Mouse (Mus musculus): ENCODE measurements at regions not wholly inside any gene's neighbourhood (a gene's known extent, or its start where the extent isn't known, plus 50 kb on each side); places are given as distances from the start of the nearest gene placed in this dataset.

DNA sequence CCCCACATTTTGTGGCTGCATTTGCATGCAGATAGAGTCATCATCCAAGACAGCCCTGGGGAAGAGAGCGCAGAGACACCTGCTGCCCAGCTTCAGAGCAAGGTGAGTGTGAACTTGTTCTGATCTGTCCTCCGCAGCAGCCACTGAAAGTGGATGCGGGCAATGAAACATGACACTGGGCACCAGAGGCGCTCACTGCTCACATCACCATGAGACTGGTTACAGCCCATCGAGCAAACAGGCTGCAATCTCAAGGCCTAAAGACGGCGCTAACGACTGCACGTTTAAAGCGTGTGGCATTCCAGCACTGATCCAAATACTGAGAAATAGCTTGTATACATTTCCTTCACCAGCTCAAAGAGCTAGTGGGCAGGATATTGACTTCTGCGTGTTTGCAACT is 65.8 kb downstream of the Barhl2 start:
- intact Hi-C loops (cut with DNase I), result no loop called here
- no peak for DNase-seq (ENCODE audit: low spot score)

GRCm38 (mm10) chr5:106386621-106387020 is 71.3 kb downstream of the Barhl2 start:
- no peak for DNase-seq (ENCODE audit: low spot score)
- intact Hi-C loops (cut with DNase I), result no loop called here

DNA sequence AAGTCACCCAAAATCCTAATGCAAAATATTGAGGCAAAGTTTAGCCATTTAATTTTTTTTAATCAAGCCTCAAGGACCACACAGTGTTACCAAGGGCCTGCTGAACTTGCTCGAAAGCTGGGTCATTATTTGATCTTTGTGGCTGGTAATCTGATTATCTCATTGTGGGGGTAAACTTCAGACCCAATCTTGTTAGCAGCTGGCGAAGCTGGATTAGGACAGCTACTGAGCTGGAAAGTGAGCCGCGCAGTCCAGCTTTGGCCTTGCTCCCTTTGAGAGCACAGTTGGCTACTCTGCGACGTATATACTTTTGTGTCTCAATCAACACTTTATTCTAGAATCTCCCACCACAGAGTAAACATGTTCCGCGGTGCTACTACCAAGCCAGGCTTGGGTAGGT is 72.1 kb downstream of the Barhl2 start:
- intact Hi-C loops (cut with DNase I), result no loop called here
- no peak for DNase-seq (ENCODE audit: low spot score)

DNA sequence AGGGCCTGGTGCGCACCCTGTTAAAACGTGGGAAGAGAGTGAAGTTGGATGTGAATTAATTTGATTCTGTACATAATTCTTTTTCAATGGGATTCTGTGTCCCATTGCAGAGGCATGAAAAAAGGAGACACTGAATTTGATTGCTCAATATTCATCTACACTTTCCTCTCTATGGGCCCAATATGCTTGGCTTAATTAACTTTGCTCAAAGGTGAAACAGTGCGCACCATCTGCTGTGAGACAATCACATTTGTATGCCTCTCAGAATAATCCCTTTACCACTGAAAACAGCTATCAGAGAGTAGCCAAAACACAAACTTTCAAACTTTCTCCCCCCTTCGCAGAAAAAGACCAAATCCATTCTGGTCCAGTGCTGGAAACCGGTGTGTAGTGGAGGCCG is 72.7 kb downstream of the Barhl2 start:
- intact Hi-C loops (cut with DNase I), result no loop called here
- DNase-seq (ENCODE audit: low spot score), result no peak

- intact Hi-C loops (cut with DNase I), result no loop called here
- DNase-seq (ENCODE audit: low spot score), result no peak
Observed at GRCm38 (mm10) chr5:106384138-106384770, 73.7 kb downstream of the Barhl2 start.

GRCm38 (mm10) chr5:106381919-106382318 is 76.0 kb downstream of the Barhl2 start:
- intact Hi-C loops (cut with DNase I), result no loop called here
- no peak for DNase-seq (ENCODE audit: low spot score)

- intact Hi-C loops (cut with DNase I), result no loop called here
- no peak for DNase-seq (ENCODE audit: low spot score)
Observed at GRCm38 (mm10) chr5:106380631-106381285, 77.2 kb downstream of the Barhl2 start.

GRCm38 (mm10) chr5:106376781-106377525 is 81.0 kb downstream of the Barhl2 start:
- no peak for DNase-seq (ENCODE audit: low spot score)
- intact Hi-C loops (cut with DNase I), result no loop called here

DNA sequence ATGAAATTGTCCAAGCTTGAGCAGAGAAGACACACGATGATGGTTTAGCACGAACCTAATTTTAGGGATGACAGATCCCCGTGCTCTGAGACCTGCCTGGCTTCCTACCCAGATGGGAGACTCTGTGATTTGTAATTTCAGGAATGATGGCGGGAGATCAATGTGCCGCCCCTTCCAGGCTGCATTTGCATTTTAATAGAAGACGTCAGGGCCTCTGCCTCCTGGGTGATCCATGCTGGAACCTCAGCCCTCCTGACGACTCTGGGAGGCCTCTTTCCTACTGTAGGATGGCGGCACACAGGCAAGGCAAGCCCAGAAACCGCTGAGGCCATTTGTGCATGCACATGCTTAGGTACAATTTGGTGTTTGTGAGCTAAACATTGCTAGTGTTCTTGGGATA is 90.1 kb downstream of the Barhl2 start:
- no peak for DNase-seq (ENCODE audit: low spot score)
- intact Hi-C loops (cut with DNase I), result loop anchor here (5.0 kb wide), 2 partner anchors 279 to 434 kb away; no protein-coding TSS in a partner anchor

GRCm38 (mm10) chr5:106367312-106367711 is 90.7 kb downstream of the Barhl2 start:
- no peak for DNase-seq (ENCODE audit: low spot score)
- intact Hi-C loops (cut with DNase I), result loop anchor here (5.0 kb wide), 2 partner anchors 280 to 435 kb away; no protein-coding TSS in a partner anchor

DNA sequence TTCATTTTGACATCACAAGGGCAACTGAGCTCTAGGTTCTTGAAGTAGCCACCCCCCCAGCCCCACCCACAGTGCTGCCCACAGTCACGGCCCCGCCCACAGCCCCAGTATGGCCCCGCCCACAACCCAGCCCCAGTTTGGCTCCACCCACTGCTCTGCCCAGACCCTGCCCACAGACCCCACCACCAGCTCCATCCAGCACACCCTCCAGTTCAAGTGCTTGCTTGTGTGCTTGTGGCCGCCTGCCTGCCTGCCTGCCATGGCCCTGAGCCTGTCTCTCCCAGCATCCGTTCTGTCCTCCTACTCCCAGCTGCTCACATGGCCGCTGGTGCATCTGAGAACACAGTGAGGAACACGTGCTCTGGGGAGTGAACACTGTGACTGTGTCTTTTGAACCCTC is 92.0 kb downstream of the Barhl2 start:
- DNase-seq (ENCODE audit: low spot score), result no peak
- intact Hi-C loops (cut with DNase I), result loop anchor here (5.0 kb wide), 2 partner anchors 281 to 436 kb away; no protein-coding TSS in a partner anchor

- no peak for DNase-seq (ENCODE audit: low spot score)
- intact Hi-C loops (cut with DNase I), result loop anchor here (5.0 kb wide), 2 partner anchors 282 to 437 kb away; no protein-coding TSS in a partner anchor
Observed at GRCm38 (mm10) chr5:106365094-106365493, 92.9 kb downstream of the Barhl2 start.

GRCm38 (mm10) chr5:106351348-106351747 is 106.6 kb downstream of the Barhl2 start:
- DNase-seq (ENCODE audit: low spot score), result no peak
- intact Hi-C loops (cut with DNase I), result no loop called here

- intact Hi-C loops (cut with DNase I), result no loop called here
Observed at GRCm38 (mm10) chr5:106349851-106350515, 108.0 kb downstream of the Barhl2 start.

GRCm38 (mm10) chr5:106344308-106344707 is 113.7 kb downstream of the Barhl2 start:
- intact Hi-C loops (cut with DNase I), result no loop called here
- DNase-seq (ENCODE audit: low spot score), result no peak

More at GRCm38 (mm10) chr5:106349851-106350515, 108.0 kb downstream of the Barhl2 start:
- no peak for DNase-seq (ENCODE audit: low spot score)

GRCm38 (mm10) chr5:106343601-106344000 is 114.4 kb downstream of the Barhl2 start:
- intact Hi-C loops (cut with DNase I), result no loop called here
- DNase-seq (ENCODE audit: low spot score), result no peak

DNA sequence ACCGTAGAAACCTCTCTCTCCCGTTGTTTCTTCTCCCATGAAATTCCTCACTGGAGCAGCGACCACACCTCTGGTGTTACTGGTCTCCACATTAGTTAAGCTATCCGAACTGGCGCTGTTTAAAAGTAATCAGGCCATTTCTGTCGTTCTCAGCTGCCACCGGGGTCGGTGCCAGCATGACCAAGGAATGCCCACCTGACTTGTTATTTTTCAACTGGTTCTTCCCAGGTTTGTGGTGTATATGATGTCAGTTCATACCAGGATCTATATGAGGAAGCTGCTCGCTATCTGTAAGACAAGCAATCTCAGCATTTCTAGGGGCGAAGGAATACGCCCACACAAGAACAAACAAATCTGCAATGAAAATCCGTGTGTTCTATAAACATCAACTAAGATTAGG is 116.6 kb downstream of the Barhl2 start:
- DNase-seq (ENCODE audit: low spot score), result no peak
- intact Hi-C loops (cut with DNase I), result no loop called here

DNA sequence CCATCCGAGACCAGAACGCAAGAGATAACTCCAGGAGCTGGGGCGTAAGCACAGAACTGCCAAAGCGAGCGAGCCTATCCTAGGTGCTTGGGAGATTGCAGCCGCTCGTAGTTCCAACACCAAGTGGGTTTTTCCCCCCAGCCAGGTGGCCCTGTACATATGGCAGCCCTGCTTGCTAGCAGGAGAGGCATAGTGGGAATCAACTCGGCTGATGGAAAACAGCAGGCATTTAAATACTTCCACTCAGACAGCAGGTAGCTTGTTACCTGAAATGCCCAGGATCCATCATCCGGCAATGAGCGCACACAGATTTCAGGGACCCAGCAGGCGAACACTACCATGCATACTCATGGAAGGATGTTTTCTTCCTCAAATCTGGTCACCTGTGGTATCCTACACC is 122.3 kb downstream of the Barhl2 start:
- intact Hi-C loops (cut with DNase I), result no loop called here
- no peak for DNase-seq (ENCODE audit: low spot score)

GRCm38 (mm10) chr5:106327592-106328150 is 130.3 kb downstream of the Barhl2 start:
- DNase-seq (ENCODE audit: low spot score), result no peak
- intact Hi-C loops (cut with DNase I), result no loop called here

GRCm38 (mm10) chr5:106322574-106323215 is 135.3 kb downstream of the Barhl2 start:
- intact Hi-C loops (cut with DNase I), result no loop called here
- no peak for DNase-seq (ENCODE audit: low spot score)

Measured in heart, postnatal 25 days (tissue).